In the genomic region with DNA sequence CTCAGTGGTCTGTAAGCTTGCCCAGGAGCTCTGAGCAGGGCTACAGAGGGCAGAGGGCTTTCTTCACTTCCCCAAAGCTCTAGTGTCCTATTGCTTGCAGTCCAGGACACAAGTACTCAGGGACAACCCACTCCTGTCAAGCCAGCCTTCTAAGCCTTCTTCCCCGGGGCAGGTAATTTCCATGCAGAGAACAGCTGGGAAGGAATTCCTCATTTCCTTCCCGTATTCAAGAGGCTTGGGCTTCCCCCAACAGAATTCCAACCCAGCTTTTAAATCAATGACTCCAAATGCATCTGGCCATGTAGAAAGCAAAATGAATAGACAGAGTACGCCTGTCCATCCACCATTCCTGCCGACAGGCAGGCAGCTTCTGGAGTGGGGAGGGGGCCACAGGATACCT, we compare ENCODE assay signal across 28 mouse cellular contexts.
DNase-seq lines count a peak whose midpoint lies in the region; ATAC-seq and TF ChIP-seq lines count a peak whose summit lies in the region.
"Had no signal": no experiment of that assay in that cellular context is flagged by ENCODE, and none has a peak within 500 bp of the region (broad histone marks: within the 10 kb centered on the region; RNA-seq: fewer than 3 reads in every experiment).

No protein-coding gene starts in this region.

- no peak for TF ChIP-seq CTCF in midbrain, postnatal 0 days (IDR thresholded peaks at IDR 0.05)

- no peaks in the 10 kb centered on the region for H3K27me3 ChIP-seq in heart, embryonic 10.5 days (ENCODE audit: insufficient read depth, poor library complexity, severe bottlenecking)
- H3K27me3 ChIP-seq in heart, embryonic 12.5 days (replicated peaks), result no peaks in the 10 kb centered on the region
- H3K27me3 ChIP-seq in midbrain, embryonic 10.5 days (ENCODE audit: low read depth, poor library complexity, severe bottlenecking), result no peaks in the 10 kb centered on the region
- no peaks in the 10 kb centered on the region for H3K27me3 ChIP-seq in midbrain, postnatal 0 days (ENCODE audit: insufficient read depth, low read length)
- H3K27me3 ChIP-seq: embryonic facial prominence, embryonic 12.5 days; heart, embryonic 15.5 days; hindbrain, embryonic 12.5 days; megakaryocyte, embryonic 14.5 days had no signal

- no peak overlapping the region for H3K4me2 ChIP-seq in heart, embryonic 12.5 days
- no peak overlapping the region for H3K4me2 ChIP-seq in midbrain, postnatal 0 days (ENCODE audit: low read depth, low read length, poor library complexity, severe bottlenecking)
- H3K4me2 ChIP-seq: embryonic facial prominence, embryonic 12.5 days; heart, embryonic 15.5 days; hindbrain, embryonic 12.5 days; lung, embryonic 14.5 days had no signal

- H3K36me3 ChIP-seq in heart, embryonic 10.5 days, result no peaks in the 10 kb centered on the region
- H3K36me3 ChIP-seq in heart, embryonic 12.5 days, result no peaks in the 10 kb centered on the region
- H3K36me3 ChIP-seq in midbrain, embryonic 10.5 days, result no peaks in the 10 kb centered on the region
- H3K36me3 ChIP-seq in midbrain, postnatal 0 days (ENCODE audit: insufficient read depth, low read length), result no peaks in the 10 kb centered on the region
- H3K36me3 ChIP-seq in macrophage (ENCODE audit: inconsistent target), result no peaks in the 10 kb centered on the region
- H3K36me3 ChIP-seq: embryonic facial prominence, embryonic 12.5 days; heart, embryonic 15.5 days; hindbrain, embryonic 12.5 days had no signal

- no peaks in the 10 kb centered on the region for H3K4me1 ChIP-seq in heart, embryonic 10.5 days
- no peaks in the 10 kb centered on the region; the same call in 1 of the 2 replicates for H3K4me1 ChIP-seq in heart, embryonic 12.5 days (replicated peaks)
- peaks cover 14% of the 10 kb centered on the region for H3K4me1 ChIP-seq in midbrain, embryonic 10.5 days
- H3K4me1 ChIP-seq in midbrain, postnatal 0 days (ENCODE audit: insufficient read depth, low read length), result no peaks in the 10 kb centered on the region
- H3K4me1 ChIP-seq: embryonic facial prominence, embryonic 12.5 days; heart, embryonic 15.5 days; hindbrain, embryonic 12.5 days; megakaryocyte, embryonic 14.5 days had no signal

- intact Hi-C loops in left cerebral cortex, postnatal 10 days (cut with DNase I), result no loop called here

- no peak overlapping the region for H3K9ac ChIP-seq in heart, embryonic 12.5 days
- H3K9ac ChIP-seq in midbrain, postnatal 0 days (replicated peaks; ENCODE audit: low read length, poor library complexity, severe bottlenecking), result no peak overlapping the region
- H3K9ac ChIP-seq: embryonic facial prominence, embryonic 12.5 days; heart, embryonic 15.5 days; hindbrain, embryonic 12.5 days; lung, embryonic 14.5 days had no signal

- no peaks in the 10 kb centered on the region for H3K9me3 ChIP-seq in heart, embryonic 10.5 days
- H3K9me3 ChIP-seq in heart, embryonic 12.5 days (replicated peaks), result no peaks in the 10 kb centered on the region
- no peaks in the 10 kb centered on the region for H3K9me3 ChIP-seq in midbrain, embryonic 10.5 days (replicated peaks)
- H3K9me3 ChIP-seq in midbrain, postnatal 0 days (ENCODE audit: low read length), result no peaks in the 10 kb centered on the region
- H3K9me3 ChIP-seq: embryonic facial prominence, embryonic 12.5 days; heart, embryonic 15.5 days; hindbrain, embryonic 12.5 days; megakaryocyte, embryonic 14.5 days had no signal

- DNase-seq in heart, embryonic 10.5 days (ENCODE audit: low spot score), result no peak
- no peak for DNase-seq in midbrain, embryonic 10.5 days (ENCODE audit: low spot score)
- DNase-seq in midbrain, postnatal 0 days (ENCODE audit: low spot score), result no peak
- DNase-seq in left cerebral cortex, postnatal 10 days (ENCODE audit: extremely low spot score in 1 of 2, low spot score in 2 of 2), result no peak
- DNase-seq in adrenal gland, adult 18-20 months (ENCODE audit: low spot score in 2 of 2), result no peak
- DNase-seq: adrenal gland, adult 2 months; adrenal gland, postnatal 36 days; cerebellum, adult 8-10 months; cerebellum, postnatal 25 days; kidney, adult 9 months; kidney, postnatal 10 days; layer of hippocampus, postnatal 36 days; lung, embryonic 14.5 days; lung, postnatal 14 days; midbrain, embryonic 14.5 days; right cerebral cortex, adult 18-20 months; right cerebral cortex, postnatal 4 days; thymus, adult 18-20 months; thymus, postnatal 25 days had no signal

- ATAC-seq in heart, embryonic 12.5 days (ENCODE audit: insufficient number of reproducible peaks, low FRiP score), result no peak
- no peak for ATAC-seq in midbrain, postnatal 0 days (ENCODE audit: low FRiP score)
- ATAC-seq: forebrain, embryonic 16.5 days; intestine, postnatal 0 days had no signal

- H3K79me2 ChIP-seq in macrophage (ENCODE audit: inconsistent target), result no peaks in the 10 kb centered on the region

- no peak overlapping the region for H3K4me3 ChIP-seq in heart, embryonic 10.5 days
- no peak overlapping the region for H3K4me3 ChIP-seq in heart, embryonic 12.5 days
- no peak overlapping the region for H3K4me3 ChIP-seq in midbrain, embryonic 10.5 days
- H3K4me3 ChIP-seq in midbrain, postnatal 0 days (ENCODE audit: low read depth, low read length), result no peak overlapping the region
- no peak overlapping the region for H3K4me3 ChIP-seq in macrophage (ENCODE audit: inconsistent target)
- H3K4me3 ChIP-seq: embryonic facial prominence, embryonic 12.5 days; heart, embryonic 15.5 days; hindbrain, embryonic 12.5 days; megakaryocyte, embryonic 14.5 days had no signal

- WGBS in heart, embryonic 10.5 days, result 66% methylated on average over 4 of the region's 4 CpGs
- 55% methylated on average over 4 of the region's 4 CpGs for WGBS in heart, embryonic 12.5 days
- 74% methylated on average over 4 of the region's 4 CpGs for WGBS in midbrain, embryonic 10.5 days
- WGBS in midbrain, postnatal 0 days, result 43% methylated on average over 4 of the region's 4 CpGs
- WGBS in macrophage (ENCODE audit: missing documents), result 76% methylated on average over 4 of the region's 4 CpGs

- H3K27ac ChIP-seq in heart, embryonic 10.5 days, result 0 out of 2 replicates have a peak overlapping the region, but pooled peaks have one; percentile 13
- no peak overlapping the region for H3K27ac ChIP-seq in heart, embryonic 12.5 days (ENCODE audit: poor library complexity, severe bottlenecking)
- H3K27ac ChIP-seq in midbrain, embryonic 10.5 days (replicated peaks), result 0 out of 2 replicates have a peak overlapping the region, but pooled peaks have one; percentile 17
- no peak overlapping the region for H3K27ac ChIP-seq in midbrain, postnatal 0 days (ENCODE audit: low read depth, low read length)
- peak overlapping the region; percentile 34 for H3K27ac ChIP-seq in macrophage
- H3K27ac ChIP-seq: embryonic facial prominence, embryonic 12.5 days; heart, embryonic 15.5 days; hindbrain, embryonic 12.5 days; stomach, postnatal 0 days had no signal

Comparison
In these comparisons a context has a peak if more than half of its experiments do, and no peak if none do; other contexts are left out.
1. H3K27ac ChIP-seq: peak in heart, embryonic 10.5 days (single experiment), midbrain, embryonic 10.5 days (single experiment) and macrophage (single experiment); none in heart, embryonic 12.5 days (single experiment) and midbrain, postnatal 0 days (single experiment).